Mouse (Mus musculus) heart, postnatal 0 days (tissue): Measurements from ENCODE around the gene Med13. TPM values are rescaled to one million over a fixed set of nuclear protein-coding genes. Genes with fewer than 3 reads are reported as not detected.
"Not testable (repeated sequence)": the region's sequence is repeated elsewhere in the genome, so short reads cannot be mapped to it uniquely, and the experiment has no call there.

ENCODE experiments used
- ATAC-seq: fragments of 200-750 bp; cut with Nextera tagmentation; 2 replicates; pipeline ENCODE4 v1.8.0; 2017; ENCODE audit warnings: low read depth, moderate number of reproducible peaks, moderate library complexity; ENCODE audit not compliant: insufficient read depth
- DNase-seq: peaks from one replicate; pipeline ENCODE4 v3.0.0-alpha.2; 2016; ENCODE audit warnings: low spot score
- H3K27ac ChIP-seq: fragments of 300-500 bp; sonication (generic); 2 replicates; pipeline ENCODE4 v1.5.1; 2014; ENCODE audit warnings: low read depth, mild to moderate bottlenecking
- H3K27me3 ChIP-seq: fragments of 300-500 bp; sonication (generic); 2 replicates; pipeline ENCODE4 v1.6.1; 2014; ENCODE audit warnings: low read length, mixed read lengths; ENCODE audit not compliant: control insufficient read depth, insufficient read depth
- H3K36me3 ChIP-seq: fragments of 300-500 bp; sonication (generic); replicated peaks from 2 replicates; pipeline ENCODE4 v1.6.1; 2014; ENCODE audit warnings: low read length, mixed read lengths; ENCODE audit not compliant: control insufficient read depth, insufficient read depth
- H3K4me1 ChIP-seq: fragments of 300-500 bp; sonication (generic); 2 replicates; pipeline ENCODE4 v1.6.1; 2014; ENCODE audit warnings: antibody characterized with exemption; ENCODE audit not compliant: control insufficient read depth, insufficient read depth
- H3K4me2 ChIP-seq: fragments of 300-500 bp; sonication (generic); 2 replicates; pipeline ENCODE4 v1.6.1; 2014; ENCODE audit warnings: low read depth, mild to moderate bottlenecking, low read length, moderate library complexity
- H3K4me3 ChIP-seq: fragments of 300-500 bp; sonication (generic); 2 replicates; pipeline ENCODE4 v1.5.1; 2014; ENCODE audit warnings: low read depth, low read length
- H3K9ac ChIP-seq: fragments of 300-500 bp; sonication (generic); replicated peaks from 2 replicates; pipeline ENCODE4 v1.6.1; 2014; ENCODE audit warnings: low read depth, low read length, mixed read lengths
- H3K9me3 ChIP-seq: fragments of 300-500 bp; sonication (generic); replicated peaks from 2 replicates; pipeline ENCODE4 v1.6.1; 2016; ENCODE audit warnings: low read length; ENCODE audit not compliant: control insufficient read depth
- CTCF ChIP-seq: IDR thresholded peaks from 2 replicates; pipeline ENCODE4 v1.5.1; 2016; ENCODE audit warnings: antibody characterized with exemption, control low read depth, low read depth
- EP300 ChIP-seq: IDR thresholded peaks from 2 replicates; pipeline ENCODE4 v1.6.1; 2016; ENCODE audit warnings: antibody characterized with exemption, low read depth
- WGBS: fragments of 180-500 bp; shearing (Covaris S2); extraction: QIAGEN DNeasy Blood & Tissue Kit; methylation state at CpG from one replicate; pipeline ENCODE4 v1.1.7; 2014; 5-methylcytosine and 5-hydroxymethylcytosine counted together
- polyA plus RNA-seq: library from polyadenylated mRNA; unstranded; fragments of >200 nt; fragmentation: Nextera tagmentation; extraction: Ambion mirVana; gene quantifications from 2 replicates; pipeline ENCODE4 v1.2.1, GENCODE M21; 2015
- total RNA-seq: library from RNA; depleted of rRNA; stranded (reverse); fragments of >200 nt; gene quantifications from 2 replicates; pipeline ENCODE4 v1.2.3, GENCODE M21; 2014; ENCODE audit warnings: low replicate concordance

The Med13 gene
- total and polyA plus RNA-seq, 2 experiments from 2014 or later, result 3.7 to 26.3 TPM

GRCm38 (mm10) chr11:86310280-86310679 lies 47.1 kb downstream of the Med13 start:
- DNase-seq (no peak), ATAC-seq (no peak)
- no peak overlapping the region for H3K4me3 ChIP-seq
- 76% methylated on average over 6 of the region's 6 CpGs for WGBS
- no peak for TF ChIP-seq CTCF
- no peak for TF ChIP-seq EP300
- H3K36me3 ChIP-seq, result peaks cover 21% of the 10 kb centered on the region
- no peak overlapping the region for H3K4me2 ChIP-seq
- no peaks in the 10 kb centered on the region for H3K9me3 ChIP-seq
- H3K27me3 ChIP-seq, result no peaks in the 10 kb centered on the region
- H3K27ac ChIP-seq, result no peak overlapping the region
- H3K4me1 ChIP-seq, result no peaks in the 10 kb centered on the region
- H3K9ac ChIP-seq, result no peak overlapping the region

- not testable (repeated sequence) for H3K9me3 ChIP-seq, H3K4me1 ChIP-seq, ATAC-seq, H3K27ac ChIP-seq, DNase-seq, H3K27me3 ChIP-seq, H3K9ac ChIP-seq, H3K4me2 ChIP-seq, H3K4me3 ChIP-seq
- peaks cover 19% of the 10 kb centered on the region for H3K36me3 ChIP-seq
- WGBS, result 88% methylated on average over 10 of the region's 10 CpGs
Observed at GRCm38 (mm10) chr11:86292201-86292600, 65.2 kb downstream of the Med13 start.

- H3K9me3 ChIP-seq, result no peaks in the 10 kb centered on the region
- no peak for ATAC-seq
- 93% methylated on average over 6 of the region's 6 CpGs for WGBS
- H3K27ac ChIP-seq, result no peak overlapping the region
- no peak for DNase-seq
- peaks cover 3% of the 10 kb centered on the region for H3K4me1 ChIP-seq
- H3K27me3 ChIP-seq, result no peaks in the 10 kb centered on the region
- H3K4me3 ChIP-seq, result no peak overlapping the region
- no peak for TF ChIP-seq EP300
- TF ChIP-seq CTCF, result no peak
- H3K9ac ChIP-seq, result no peak overlapping the region
- no peak overlapping the region for H3K4me2 ChIP-seq
- H3K36me3 ChIP-seq, result peaks cover 19% of the 10 kb centered on the region
Observed at GRCm38 (mm10) chr11:86291714-86292113, 65.7 kb downstream of the Med13 start.

- no peak overlapping the region for H3K4me2 ChIP-seq
- WGBS, result 31% methylated on average over 8 of the region's 8 CpGs
- no peak overlapping the region for H3K4me3 ChIP-seq
- no peaks in the 10 kb centered on the region for H3K9me3 ChIP-seq
- TF ChIP-seq CTCF (no peak), EP300 (0 out of 2 replicates have a peak, but pooled peaks have one; percentile 52)
- no peaks in the 10 kb centered on the region for H3K27me3 ChIP-seq
- DNase-seq, result peak; percentile 71
- H3K4me1 ChIP-seq, result peaks cover 17% of the 10 kb centered on the region
- ATAC-seq, result peak; percentile 99
- H3K9ac ChIP-seq, result no peak overlapping the region
- H3K36me3 ChIP-seq, result peaks cover 62% of the 10 kb centered on the region
- peak overlapping the region; percentile 79 for H3K27ac ChIP-seq
Observed at GRCm38 (mm10) chr11:86285729-86286128, 71.7 kb downstream of the Med13 start.

- Histone ChIP-seq H3K4me1 (no peaks in the 10 kb centered on the region), H3K9ac (no peak overlapping the region), H3K4me2 (no peak overlapping the region), H3K27me3 (no peaks in the 10 kb centered on the region), H3K9me3 (no peaks in the 10 kb centered on the region), H3K27ac (no peak overlapping the region), H3K36me3 (peaks cover 81% of the 10 kb centered on the region), H3K4me3 (no peak overlapping the region)
- DNase-seq (no peak), ATAC-seq (no peak)
- TF ChIP-seq EP300 (no peak), CTCF (no peak)
- WGBS, result 92% methylated on average over 6 of the region's 6 CpGs
Observed at GRCm38 (mm10) chr11:86278442-86279102, 78.8 kb downstream of the Med13 start.
